Mouse (Mus musculus): ENCODE measurements around the gene Maged2.

DNA sequence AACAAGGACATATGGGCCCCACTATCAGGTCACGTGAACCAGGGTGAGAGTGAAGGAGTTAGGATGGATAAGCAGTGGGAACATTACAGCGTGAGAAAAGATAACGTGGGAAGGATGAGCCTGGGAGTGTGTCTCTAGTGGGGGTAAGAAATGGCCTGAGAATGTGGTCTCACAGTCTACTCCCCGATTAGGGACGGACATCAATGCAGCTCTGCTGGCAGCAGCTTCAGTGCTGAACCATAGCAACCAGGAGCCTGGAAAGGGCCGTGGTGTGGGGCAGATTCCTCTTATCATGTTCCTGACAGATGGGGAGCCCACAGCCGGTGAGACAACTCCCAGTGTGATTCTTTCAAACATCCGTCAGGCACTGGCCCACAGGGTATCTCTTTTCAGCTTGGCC, 34.1 kb upstream of the Maged2 start:
- TF ChIP-seq POLR2A (IDR thresholded peaks at IDR 0.05; ENCODE audit: low read depth, low read length) (no peak), CTCF (IDR thresholded peaks at IDR 0.05; ENCODE audit: extremely low read depth, insufficient read length, insufficient replicate concordance, low read depth, low read length) (no peak)

All from small intestine, adult 2 months (tissue).